Comparison of ENCODE assay signal across 20 mouse cellular contexts in genomic region chr14:89062583-89063436, GRCm38 (mm10).
DNase-seq lines count a peak whose midpoint lies in the region; ATAC-seq and TF ChIP-seq lines count a peak whose summit lies in the region.
"Had no signal": no experiment of that assay in that cellular context is flagged by ENCODE, and none has a peak within 500 bp of the region (broad histone marks: within the 10 kb centered on the region; RNA-seq: fewer than 3 reads in every experiment).

No protein-coding gene starts in this region.

- H3K27me3 ChIP-seq in forebrain, embryonic 11.5 days (ENCODE audit: control insufficient read depth, insufficient read depth, low read length), result no peaks in the 10 kb centered on the region
- no peaks in the 10 kb centered on the region for H3K27me3 ChIP-seq in forebrain, embryonic 16.5 days (replicated peaks; ENCODE audit: control insufficient read depth, insufficient read depth, low read length)
- no peaks in the 10 kb centered on the region for H3K27me3 ChIP-seq in midbrain, embryonic 16.5 days (ENCODE audit: control insufficient read depth, insufficient read depth, low read depth, low read length)
- no peaks in the 10 kb centered on the region for H3K27me3 ChIP-seq in midbrain, postnatal 0 days (ENCODE audit: insufficient read depth, low read length)
- no peaks in the 10 kb centered on the region for H3K27me3 ChIP-seq in forebrain, embryonic 15.5 days
- H3K27me3 ChIP-seq: CH12.LX; heart, embryonic 13.5 days; hindbrain, embryonic 15.5 days; Patski had no signal

- H3K4me3 ChIP-seq in forebrain, embryonic 11.5 days (ENCODE audit: low read depth, low read length), result no peak overlapping the region
- H3K4me3 ChIP-seq in forebrain, embryonic 16.5 days (replicated peaks; ENCODE audit: low read length), result no peak overlapping the region
- no peak overlapping the region for H3K4me3 ChIP-seq in midbrain, embryonic 16.5 days (ENCODE audit: low read depth, low read length)
- H3K4me3 ChIP-seq in midbrain, postnatal 0 days (ENCODE audit: low read depth, low read length), result no peak overlapping the region
- H3K4me3 ChIP-seq in forebrain, embryonic 15.5 days, result no peak overlapping the region
- H3K4me3 ChIP-seq: embryonic facial prominence, embryonic 10.5 days; gastrocnemius, adult 2 months; heart, embryonic 13.5 days; hindbrain, embryonic 15.5 days had no signal

- ATAC-seq in forebrain, embryonic 11.5 days (replicated peaks; ENCODE audit: low FRiP score), result peak; percentile 79
- no peak for ATAC-seq in forebrain, embryonic 16.5 days
- peak; percentile 75 for ATAC-seq in midbrain, embryonic 16.5 days
- ATAC-seq in midbrain, postnatal 0 days (ENCODE audit: low FRiP score), result no peak
- peak; percentile 69; the same call in 1 of the 2 replicates for ATAC-seq in forebrain, embryonic 15.5 days (replicated peaks)
- ATAC-seq: activated CD4-positive, CD25-positive, alpha-beta regulatory T cell, adult 4 months; Patski had no signal

- WGBS in forebrain, embryonic 11.5 days, result 24% methylated on average over 5 of the region's 5 CpGs
- WGBS in forebrain, embryonic 16.5 days, result 11% methylated on average over 5 of the region's 5 CpGs
- WGBS in midbrain, embryonic 16.5 days, result 39% methylated on average over 5 of the region's 5 CpGs
- 50% methylated on average over 5 of the region's 5 CpGs for WGBS in midbrain, postnatal 0 days
- WGBS in forebrain, embryonic 15.5 days, result 10% methylated on average over 5 of the region's 5 CpGs

- no peak for DNase-seq in forebrain, embryonic 11.5 days (ENCODE audit: low spot score)
- no peak for DNase-seq in midbrain, postnatal 0 days (ENCODE audit: low spot score)
- DNase-seq in layer of hippocampus, postnatal 10 days (ENCODE audit: low spot score in 2 of 2), result no peak
- DNase-seq in kidney, adult 9 months, result no peak
- DNase-seq: adrenal gland, postnatal 14 days; cerebellum, adult 2 months; cerebellum, postnatal 10 days; gastrocnemius, adult 2 months; gastrocnemius, postnatal 36 days; heart, adult 11 months; heart, postnatal 36 days had no signal

- H3K4me1 ChIP-seq in forebrain, embryonic 11.5 days (replicated peaks; ENCODE audit: control insufficient read depth, insufficient read depth, low read length), result peaks cover 4% of the 10 kb centered on the region; the same call in 1 of the 2 replicates
- H3K4me1 ChIP-seq in forebrain, embryonic 16.5 days (replicated peaks; ENCODE audit: control insufficient read depth, insufficient read depth, low read length), result no peaks in the 10 kb centered on the region
- no peaks in the 10 kb centered on the region for H3K4me1 ChIP-seq in midbrain, embryonic 16.5 days (ENCODE audit: control insufficient read depth, insufficient read depth, low read length)
- no peaks in the 10 kb centered on the region for H3K4me1 ChIP-seq in midbrain, postnatal 0 days (ENCODE audit: insufficient read depth, low read length)
- H3K4me1 ChIP-seq in forebrain, embryonic 15.5 days, result no peaks in the 10 kb centered on the region
- H3K4me1 ChIP-seq: embryonic facial prominence, embryonic 10.5 days; heart, embryonic 13.5 days; hindbrain, embryonic 15.5 days had no signal

- no peaks in the 10 kb centered on the region for H3K36me3 ChIP-seq in forebrain, embryonic 11.5 days (ENCODE audit: control insufficient read depth, insufficient read depth, low read length)
- no peaks in the 10 kb centered on the region for H3K36me3 ChIP-seq in forebrain, embryonic 16.5 days (ENCODE audit: control insufficient read depth, insufficient read depth)
- no peaks in the 10 kb centered on the region for H3K36me3 ChIP-seq in midbrain, embryonic 16.5 days (ENCODE audit: control insufficient read depth, insufficient read depth, low read length)
- H3K36me3 ChIP-seq in midbrain, postnatal 0 days (ENCODE audit: insufficient read depth, low read length), result no peaks in the 10 kb centered on the region
- no peaks in the 10 kb centered on the region for H3K36me3 ChIP-seq in forebrain, embryonic 15.5 days
- H3K36me3 ChIP-seq: embryonic facial prominence, embryonic 10.5 days; heart, embryonic 13.5 days; hindbrain, embryonic 15.5 days had no signal

- no peak overlapping the region; the same call in 1 of the 2 replicates for H3K9ac ChIP-seq in forebrain, embryonic 11.5 days (ENCODE audit: low read length)
- no peak overlapping the region for H3K9ac ChIP-seq in forebrain, embryonic 16.5 days (replicated peaks; ENCODE audit: low read depth, low read length)
- no peak overlapping the region for H3K9ac ChIP-seq in midbrain, embryonic 16.5 days (ENCODE audit: low read depth, low read length)
- H3K9ac ChIP-seq in midbrain, postnatal 0 days (replicated peaks; ENCODE audit: low read length, poor library complexity, severe bottlenecking), result no peak overlapping the region
- no peak overlapping the region for H3K9ac ChIP-seq in forebrain, embryonic 15.5 days (replicated peaks)
- H3K9ac ChIP-seq: heart, embryonic 13.5 days; hindbrain, embryonic 15.5 days had no signal

- H3K4me2 ChIP-seq in forebrain, embryonic 11.5 days (ENCODE audit: low read depth, low read length, severe bottlenecking), result no peak overlapping the region
- H3K4me2 ChIP-seq in forebrain, embryonic 16.5 days (ENCODE audit: low read length), result no peak overlapping the region
- H3K4me2 ChIP-seq in midbrain, embryonic 16.5 days (ENCODE audit: low read length), result no peak overlapping the region
- no peak overlapping the region for H3K4me2 ChIP-seq in midbrain, postnatal 0 days (ENCODE audit: low read depth, low read length, poor library complexity, severe bottlenecking)
- no peak overlapping the region for H3K4me2 ChIP-seq in forebrain, embryonic 15.5 days (replicated peaks)
- H3K4me2 ChIP-seq: heart, embryonic 13.5 days; hindbrain, embryonic 15.5 days had no signal

- no peak for TF ChIP-seq CTCF in midbrain, postnatal 0 days (IDR thresholded peaks at IDR 0.05)

- H3K9me3 ChIP-seq in forebrain, embryonic 11.5 days (ENCODE audit: control insufficient read depth, low read length), result no peaks in the 10 kb centered on the region
- H3K9me3 ChIP-seq in forebrain, embryonic 16.5 days (ENCODE audit: control insufficient read depth, low read length), result no peaks in the 10 kb centered on the region
- H3K9me3 ChIP-seq in midbrain, embryonic 16.5 days (replicated peaks; ENCODE audit: control insufficient read depth, low read length, poor library complexity, severe bottlenecking), result no peaks in the 10 kb centered on the region
- no peaks in the 10 kb centered on the region for H3K9me3 ChIP-seq in midbrain, postnatal 0 days (ENCODE audit: low read length)
- no peaks in the 10 kb centered on the region for H3K9me3 ChIP-seq in forebrain, embryonic 15.5 days
- H3K9me3 ChIP-seq: embryonic facial prominence, embryonic 10.5 days; heart, embryonic 13.5 days; hindbrain, embryonic 15.5 days had no signal

- no peak overlapping the region for H3K27ac ChIP-seq in forebrain, embryonic 11.5 days (ENCODE audit: low read depth, low read length)
- H3K27ac ChIP-seq in forebrain, embryonic 16.5 days (ENCODE audit: low read length), result no peak overlapping the region
- H3K27ac ChIP-seq in midbrain, embryonic 16.5 days (ENCODE audit: low read length), result no peak overlapping the region
- no peak overlapping the region for H3K27ac ChIP-seq in midbrain, postnatal 0 days (ENCODE audit: low read depth, low read length)
- H3K27ac ChIP-seq in forebrain, embryonic 15.5 days (replicated peaks), result no peak overlapping the region
- H3K27ac ChIP-seq: embryonic facial prominence, embryonic 10.5 days; gastrocnemius, adult 2 months; heart, embryonic 13.5 days; hindbrain, embryonic 15.5 days had no signal

Comparison
In these comparisons a context has a peak if more than half of its experiments do, and no peak if none do; other contexts are left out.
1. ATAC-seq: peak in forebrain, embryonic 11.5 days (single experiment), midbrain, embryonic 16.5 days (single experiment) and forebrain, embryonic 15.5 days (single experiment); none in forebrain, embryonic 16.5 days (single experiment) and midbrain, postnatal 0 days (single experiment).